Mouse (Mus musculus) adrenal gland (tissue): ENCODE results near the gene Atpaf2.

Experiments
- intact Hi-C: fragments of 180-260 bp; cut with DNase I; formaldehyde crosslinking; loops from one replicate; pipeline ENCODE4 v1.15.1; 2025

Atpaf2 gene

GRCm38 (mm10) chr11:60406606-60407005, 11.7 kb downstream of the Atpaf2 start:
- intact Hi-C loops = no loop called here

DNA sequence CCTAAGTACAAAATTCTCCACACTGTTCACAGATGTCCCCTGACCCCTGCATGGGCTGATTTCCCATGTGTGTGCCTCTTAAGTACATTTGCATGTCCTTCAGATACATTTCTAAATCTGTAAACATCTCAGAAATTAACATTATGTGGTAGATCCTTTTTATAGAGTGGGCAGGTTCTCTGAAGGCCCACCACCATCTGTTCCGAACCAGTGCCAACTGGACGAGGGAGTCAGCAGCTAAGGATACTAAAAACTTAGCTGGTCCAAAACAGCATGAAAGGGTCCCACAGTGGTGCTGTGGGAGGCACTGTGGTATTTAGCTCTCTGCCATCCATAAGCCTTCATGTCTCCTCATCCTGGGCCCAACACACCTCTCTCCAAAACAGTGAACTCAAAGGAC, 21.1 kb downstream of the Atpaf2 start:
- intact Hi-C loops = no loop called here

DNA sequence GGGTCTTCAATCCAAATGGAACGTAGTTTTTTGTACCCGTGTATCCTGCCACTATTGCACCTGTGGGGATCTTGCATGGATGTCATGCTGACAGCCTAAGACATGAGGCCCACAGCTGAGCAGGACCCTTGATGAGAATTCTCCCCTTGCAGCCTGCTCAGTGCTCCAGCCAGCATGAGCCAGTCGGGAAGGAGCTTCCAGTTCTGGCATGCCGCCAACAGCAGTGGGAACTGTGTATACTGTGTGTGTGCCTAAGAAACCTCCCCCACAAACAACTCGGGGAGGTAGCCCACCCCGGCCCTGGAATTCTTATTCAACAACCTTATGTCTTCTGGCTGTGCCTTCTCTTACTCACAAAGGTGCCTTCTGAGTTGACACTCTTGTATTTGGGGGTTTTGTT, 21.7 kb downstream of the Atpaf2 start:
- intact Hi-C loops = no loop called here

DNA sequence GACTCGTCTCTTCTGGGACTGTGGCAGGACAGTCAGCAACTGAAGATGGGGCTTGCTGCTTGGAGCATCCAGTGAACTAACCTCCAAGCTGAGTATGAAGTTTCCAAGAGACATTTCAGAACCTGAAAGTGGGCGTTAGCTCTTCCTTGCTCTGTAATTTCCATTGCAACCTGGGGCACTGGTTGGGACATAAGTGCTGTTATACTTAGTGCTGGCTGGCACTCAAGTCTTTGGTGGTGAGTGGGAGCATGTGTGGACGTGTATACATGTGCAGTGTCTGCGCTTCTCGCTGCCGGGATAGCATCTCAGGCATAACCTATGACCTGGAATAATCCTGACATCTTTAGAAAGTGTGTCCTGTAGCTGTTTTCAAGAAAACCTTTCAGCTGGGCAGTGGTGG, 26.9 kb downstream of the Atpaf2 start:
- intact Hi-C loops = no loop called here

DNA sequence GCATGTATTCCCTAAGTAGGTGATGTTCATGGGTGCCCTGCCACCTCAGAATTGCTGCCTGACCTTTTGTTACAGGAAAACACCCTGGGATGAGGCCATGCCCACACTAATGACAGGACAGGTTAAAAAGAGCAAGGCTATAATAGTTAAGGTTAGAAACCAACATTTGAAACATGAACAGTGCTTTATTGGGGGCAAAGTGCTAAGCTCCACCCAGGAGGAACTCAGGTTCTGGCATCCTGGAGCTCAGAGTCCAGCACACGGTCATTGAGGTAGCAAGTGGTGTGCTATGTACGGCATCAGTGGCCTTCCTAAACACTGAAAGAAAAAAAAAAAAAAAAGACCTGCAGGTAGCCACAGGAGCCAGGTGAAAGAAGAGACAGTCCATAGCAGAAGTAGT, 30.3 kb downstream of the Atpaf2 start:
- intact Hi-C loops = no loop called here

GRCm38 (mm10) chr11:60385946-60386345, 32.3 kb downstream of the Atpaf2 start:
- intact Hi-C loops = no loop called here

DNA sequence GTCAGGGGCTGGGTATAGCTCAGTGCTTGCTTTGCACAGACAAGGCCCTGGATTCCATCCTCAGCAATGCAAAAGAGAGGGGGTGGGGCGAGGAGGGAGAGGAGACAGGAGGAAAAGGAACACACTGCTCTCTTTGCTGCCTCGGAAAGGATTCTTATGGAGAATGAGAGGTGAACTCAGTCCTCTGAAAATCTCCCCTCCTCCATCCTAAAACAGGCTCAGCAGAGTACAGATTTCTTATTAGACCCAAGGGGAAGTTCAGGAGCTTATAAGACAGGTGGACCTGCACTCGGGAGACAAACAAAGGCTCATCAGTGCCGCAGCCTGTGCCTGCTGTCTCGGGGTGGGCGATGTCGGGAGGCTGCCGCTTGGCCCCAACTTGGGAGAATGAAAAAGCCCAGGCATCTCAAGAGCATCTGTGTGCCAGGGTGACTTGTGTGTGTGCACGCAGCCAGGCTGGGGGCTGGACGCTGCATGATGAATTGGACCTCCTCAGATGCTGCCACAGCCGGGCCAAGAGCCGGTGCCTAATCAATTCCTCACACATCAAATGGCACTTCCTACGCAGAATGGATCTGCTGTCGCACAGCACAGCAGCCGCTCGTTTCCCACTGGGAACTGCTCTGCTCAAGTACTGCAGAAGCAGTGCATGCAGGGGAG, 33.4 kb downstream of the Atpaf2 start:
- intact Hi-C loops = no loop called here

- intact Hi-C loops = no loop called here
Measured at GRCm38 (mm10) chr11:60383518-60383917, 34.7 kb downstream of the Atpaf2 start.

DNA sequence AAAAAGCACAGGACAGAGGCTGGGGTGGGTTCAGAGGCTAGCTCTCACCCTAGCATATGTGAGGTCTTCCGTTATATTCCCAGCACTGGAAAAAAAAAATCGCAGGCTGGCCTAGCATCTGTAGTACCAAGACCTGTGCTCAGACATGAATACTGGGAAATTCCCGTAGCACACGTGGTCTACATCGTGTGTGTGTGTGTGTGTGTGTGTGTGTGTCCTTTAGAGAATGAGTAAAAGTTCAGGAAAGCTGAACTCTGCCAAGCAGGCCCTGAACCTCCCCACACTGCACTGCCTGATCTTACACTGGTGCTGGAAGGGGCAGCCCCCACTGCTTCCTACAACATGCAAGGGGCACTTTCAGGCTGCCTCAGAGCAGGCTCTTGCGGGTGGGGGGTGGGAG, 43.8 kb downstream of the Atpaf2 start:
- intact Hi-C loops = no loop called here

DNA sequence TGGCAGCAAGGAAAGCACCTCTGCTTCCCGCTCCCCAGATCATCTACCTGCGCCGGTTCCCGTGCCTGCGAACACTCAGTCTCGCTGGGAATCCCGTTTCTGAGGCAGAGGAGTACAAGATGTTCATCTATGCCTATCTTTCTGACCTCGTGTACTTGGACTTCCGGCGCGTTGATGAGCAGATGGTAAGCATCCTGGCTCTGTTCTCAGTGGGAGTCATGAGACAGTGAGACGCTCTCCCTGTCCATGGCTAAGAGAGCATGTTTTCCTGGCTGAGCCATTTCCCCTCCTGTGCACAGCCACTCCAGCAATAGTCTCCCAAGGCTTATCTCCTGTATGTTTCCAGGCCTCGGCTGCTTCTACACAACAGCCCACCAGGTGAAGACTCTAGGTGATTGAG, 47.8 kb downstream of the Atpaf2 start:
- intact Hi-C loops = no loop called here

DNA sequence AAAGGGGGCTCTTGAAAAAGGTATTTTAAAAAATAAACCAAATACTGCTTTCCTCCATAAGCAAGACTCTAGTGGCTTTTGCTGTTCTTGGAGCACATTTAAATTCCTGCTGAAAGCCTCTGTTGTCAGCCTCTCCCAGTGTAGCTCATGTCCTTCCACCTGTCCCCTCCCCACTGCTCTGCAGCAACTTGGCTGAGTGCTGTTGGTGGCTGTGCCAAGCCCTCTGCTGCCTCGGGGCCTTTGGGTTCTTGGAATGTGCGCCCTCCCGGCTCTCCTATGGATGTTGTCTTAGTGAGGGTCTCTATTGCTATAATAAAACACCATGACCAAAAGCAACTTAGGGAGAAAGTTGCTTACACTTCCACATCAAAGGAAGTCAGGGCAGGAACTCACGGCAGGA, 48.8 kb downstream of the Atpaf2 start:
- intact Hi-C loops = no loop called here

- intact Hi-C loops = no loop called here
Measured at GRCm38 (mm10) chr11:60368909-60369308, 49.3 kb downstream of the Atpaf2 start.

DNA sequence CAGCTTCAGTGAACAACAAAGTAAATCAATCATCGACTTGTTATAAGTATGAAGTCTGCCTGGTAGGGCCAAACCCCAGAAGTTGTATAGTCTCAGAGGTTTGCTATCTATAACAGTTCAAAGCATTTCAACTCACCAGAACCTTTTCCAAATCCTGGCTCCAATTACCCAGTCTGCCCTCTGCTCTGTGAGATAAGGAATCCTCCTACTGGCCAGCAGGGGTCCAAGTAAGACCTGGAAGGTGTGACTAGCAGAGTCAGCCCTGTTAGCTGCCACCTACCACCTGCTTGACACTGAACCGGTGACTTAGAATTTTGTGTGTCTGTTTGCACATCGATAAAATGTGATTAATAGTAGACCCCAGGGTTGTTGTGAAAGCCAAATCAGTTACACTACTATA, 51.0 kb downstream of the Atpaf2 start:
- intact Hi-C loops = no loop called here

- intact Hi-C loops = no loop called here
Measured at GRCm38 (mm10) chr11:60366239-60367019, 51.8 kb downstream of the Atpaf2 start.

GRCm38 (mm10) chr11:60360631-60361201, 57.5 kb downstream of the Atpaf2 start:
- intact Hi-C loops = no loop called here

GRCm38 (mm10) chr11:60359936-60360335, 58.3 kb downstream of the Atpaf2 start:
- intact Hi-C loops = loop anchor here (5.0 kb wide), 1 partner anchor 52 kb away; no protein-coding TSS in a partner anchor

- intact Hi-C loops = loop anchor here (5.0 kb wide), 1 partner anchor 53 kb away; no protein-coding TSS in a partner anchor
Measured at GRCm38 (mm10) chr11:60359138-60359537, 59.1 kb downstream of the Atpaf2 start.

GRCm38 (mm10) chr11:60358548-60358947, 59.7 kb downstream of the Atpaf2 start:
- intact Hi-C loops = loop anchor here (5.0 kb wide), 1 partner anchor 54 kb away; no protein-coding TSS in a partner anchor

- intact Hi-C loops = loop anchor here (5.0 kb wide), 1 partner anchor 55 kb away; no protein-coding TSS in a partner anchor
Measured at GRCm38 (mm10) chr11:60357116-60357515, 61.1 kb downstream of the Atpaf2 start.

DNA sequence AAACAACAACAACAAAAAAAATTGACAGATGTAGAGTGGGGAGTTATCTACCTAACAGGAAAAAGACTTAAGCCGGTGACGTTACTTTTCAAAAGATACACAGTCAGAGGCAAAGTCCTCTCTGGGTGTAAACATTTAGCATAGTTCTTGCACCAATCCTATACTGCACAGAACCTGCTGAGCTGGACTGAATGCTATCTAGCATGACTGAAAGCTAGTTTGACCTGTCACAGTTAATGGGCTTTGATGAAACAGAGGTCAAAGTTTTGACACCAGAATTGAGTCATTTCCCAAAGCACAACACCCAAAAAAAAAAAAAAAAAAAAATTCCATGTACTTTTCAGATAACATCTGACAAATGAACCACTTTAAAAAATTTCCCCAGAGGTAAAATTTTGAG, 62.3 kb downstream of the Atpaf2 start:
- intact Hi-C loops = loop anchor here (5.0 kb wide), 1 partner anchor 56 kb away; no protein-coding TSS in a partner anchor

GRCm38 (mm10) chr11:60352559-60353411, 65.5 kb downstream of the Atpaf2 start, which contains the start of the genes Tom1l2 and Drc3:
Gene Tom1l2, minus strand, starts transcription at chr11:60352905.
Gene Drc3, plus strand, starts transcription at chr11:60353329.
- intact Hi-C loops = no loop called here
